Mouse (Mus musculus) urinary bladder, postnatal 14 days (tissue): ENCODE results near the gene Epb41l5.

ENCODE experiments used
- DNase-seq: peaks from one replicate; pipeline ENCODE4 v3.0.0; 2021; ENCODE audit warnings: low spot score

Gene Epb41l5

DNA sequence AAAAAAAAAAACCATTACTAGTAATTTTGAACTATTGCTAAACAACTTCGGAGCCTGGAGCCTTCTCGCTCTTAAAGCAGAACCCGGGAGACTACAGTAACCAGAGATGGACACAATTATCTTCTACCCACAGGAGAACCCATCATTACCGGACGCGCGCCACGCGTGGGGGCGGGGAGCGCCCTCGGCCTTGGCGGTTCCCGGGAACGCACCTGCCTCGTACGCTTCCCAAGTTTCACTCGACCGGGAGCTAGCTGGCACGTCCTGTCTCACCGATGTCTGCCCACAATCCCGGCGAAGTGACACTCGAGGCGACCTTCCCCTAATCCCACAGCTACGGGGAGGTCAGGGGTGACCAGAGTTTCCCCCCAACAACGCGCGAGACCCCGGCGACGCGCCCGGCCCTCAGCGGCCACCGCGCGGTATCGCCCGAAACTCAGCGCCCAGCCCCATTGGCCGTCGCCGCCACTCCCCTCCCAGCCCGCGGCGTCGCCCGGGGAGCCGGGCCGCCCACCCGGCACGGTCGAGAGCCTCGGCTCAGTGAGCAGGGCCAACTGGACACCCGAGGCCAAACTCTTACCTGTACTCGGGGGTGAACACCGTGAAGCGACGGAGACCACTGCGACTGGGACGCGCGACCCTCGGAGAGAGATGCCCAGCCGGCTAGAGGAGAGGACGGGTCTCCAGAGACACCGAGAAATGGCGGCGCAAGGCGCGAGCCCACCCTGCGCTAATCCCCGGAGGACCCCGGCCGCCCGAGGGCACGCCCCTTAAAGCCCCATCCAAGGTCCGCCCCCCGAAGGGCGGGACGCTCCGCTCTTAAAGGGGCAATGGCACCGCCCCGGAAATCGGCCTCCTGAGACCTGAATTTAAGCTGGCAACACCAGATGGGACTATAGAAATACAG lies at the start of gene Epb41l5:
TSS of gene Epb41l5 (minus strand) at position 796 of the 907 bp plus-strand sequence.
- peak; percentile 86 for DNase-seq

DNA sequence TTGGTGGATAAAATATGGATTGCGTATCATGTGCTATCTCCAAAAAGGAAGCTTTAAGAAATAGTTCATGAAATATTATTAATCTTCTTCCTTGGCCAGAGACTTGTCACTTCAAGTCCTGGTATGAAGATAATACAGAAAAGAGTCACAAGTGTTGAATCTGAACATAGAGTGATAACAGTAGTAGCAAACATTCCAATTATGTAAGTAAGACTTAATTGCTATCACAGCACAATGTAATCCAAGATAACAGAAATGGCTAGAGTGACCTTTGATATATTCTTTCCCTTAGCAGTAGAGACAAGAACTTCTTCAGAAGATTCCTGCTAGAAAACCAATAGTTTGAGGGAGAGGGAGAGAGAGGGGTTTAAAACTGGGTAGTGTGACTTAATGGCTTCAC lies 48.1 kb upstream of the Epb41l5 start:
- DNase-seq = no peak

DNA sequence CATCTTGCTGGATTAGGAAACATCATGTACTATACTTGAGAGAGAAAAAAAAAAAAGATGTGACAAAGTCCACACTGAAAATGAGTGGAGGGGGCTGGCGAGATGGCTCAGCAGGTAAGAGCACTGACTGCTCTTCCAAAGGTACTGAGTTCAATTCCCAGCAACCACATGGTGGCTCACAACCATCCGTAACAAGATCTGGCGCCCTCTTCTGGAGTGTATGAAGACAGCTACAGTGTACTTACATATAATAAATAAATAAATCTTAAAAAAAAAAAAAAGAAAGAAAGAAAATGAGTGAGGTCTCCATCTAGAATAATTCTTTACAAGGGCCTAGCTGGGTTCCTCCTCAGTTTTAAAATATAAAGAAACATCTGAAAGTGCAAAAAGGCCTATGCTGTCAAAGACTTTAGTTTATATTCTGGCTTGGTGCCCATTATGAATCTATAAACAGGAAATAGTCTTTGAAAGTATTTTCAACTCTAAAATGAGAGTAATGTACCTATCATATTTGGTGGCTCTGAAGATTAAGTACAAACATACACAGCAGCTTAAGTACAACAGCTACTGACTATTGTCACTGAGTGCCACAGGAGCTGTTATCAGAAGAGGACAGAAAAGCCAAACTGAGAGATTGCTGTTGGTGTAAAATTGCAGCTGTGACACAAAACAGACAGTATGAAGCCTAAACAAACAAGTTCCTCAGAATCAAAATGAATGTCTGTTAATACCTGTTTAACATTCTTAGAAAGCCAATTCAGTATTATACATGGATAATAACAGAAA lies 37.2 kb upstream of the Epb41l5 start:
- no peak for DNase-seq

DNA sequence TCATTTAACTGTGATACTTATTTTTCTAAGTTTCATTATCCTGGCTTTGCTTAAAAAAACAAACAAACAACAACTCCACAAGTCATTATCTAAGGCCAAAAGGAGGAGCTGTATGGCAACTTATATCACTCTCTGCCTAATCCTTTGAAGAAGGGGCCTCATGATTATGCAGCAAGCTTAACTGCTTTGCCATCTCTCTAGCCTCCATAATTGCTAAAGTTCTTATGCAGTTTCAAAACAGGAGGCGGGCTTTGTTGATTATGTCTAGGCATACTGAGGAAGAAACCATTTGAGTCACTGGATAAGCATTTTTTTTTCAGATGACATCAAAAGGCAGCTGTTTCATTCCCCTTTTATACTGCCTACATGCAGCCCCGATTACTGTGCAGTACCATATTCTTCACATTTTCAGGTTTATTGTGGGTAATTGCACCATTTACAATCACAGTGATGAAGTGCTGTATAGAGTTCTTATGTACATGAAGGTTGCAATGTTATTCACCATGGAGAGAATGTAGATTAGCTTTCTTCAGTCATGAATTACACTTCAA lies 32.9 kb upstream of the Epb41l5 start:
- DNase-seq = no peak

DNA sequence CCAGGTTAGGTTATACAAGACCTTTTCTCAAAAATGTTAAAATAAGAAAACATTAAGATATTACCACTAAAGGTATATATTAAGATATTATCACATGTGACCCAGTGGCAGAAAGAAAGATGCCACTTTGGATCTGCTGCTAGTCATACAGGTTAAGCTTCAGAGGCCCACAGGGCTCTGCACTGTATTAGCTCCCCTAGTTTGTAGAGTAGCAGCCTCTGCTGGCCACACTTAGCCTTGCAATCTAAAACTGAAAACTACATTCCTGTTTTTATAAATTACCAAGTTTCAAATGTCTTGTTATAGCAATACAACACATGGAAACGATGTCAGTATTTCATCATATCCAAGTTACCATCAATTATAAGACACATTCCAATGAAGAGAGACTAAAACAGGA lies 26.2 kb upstream of the Epb41l5 start:
- DNase-seq = peak; percentile 23

DNA sequence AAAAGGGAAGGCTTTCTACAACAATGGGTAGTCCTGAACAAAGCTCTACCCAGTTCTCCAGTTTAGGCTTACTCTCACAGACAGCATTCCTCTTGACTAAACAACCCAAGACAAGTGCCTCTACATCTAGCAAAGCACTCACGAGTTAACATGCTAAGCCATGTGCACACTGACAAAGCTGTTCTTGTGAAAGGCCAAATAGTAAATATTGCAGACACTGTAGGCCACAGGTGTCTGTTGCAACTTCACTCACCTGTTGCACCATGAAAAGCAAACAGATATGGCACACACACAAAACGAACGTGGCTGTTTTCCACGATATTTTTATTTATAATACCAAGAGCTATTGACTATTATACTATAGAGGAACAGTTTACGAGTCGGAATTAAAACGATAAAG lies 18.1 kb upstream of the Epb41l5 start:
- no peak for DNase-seq

DNA sequence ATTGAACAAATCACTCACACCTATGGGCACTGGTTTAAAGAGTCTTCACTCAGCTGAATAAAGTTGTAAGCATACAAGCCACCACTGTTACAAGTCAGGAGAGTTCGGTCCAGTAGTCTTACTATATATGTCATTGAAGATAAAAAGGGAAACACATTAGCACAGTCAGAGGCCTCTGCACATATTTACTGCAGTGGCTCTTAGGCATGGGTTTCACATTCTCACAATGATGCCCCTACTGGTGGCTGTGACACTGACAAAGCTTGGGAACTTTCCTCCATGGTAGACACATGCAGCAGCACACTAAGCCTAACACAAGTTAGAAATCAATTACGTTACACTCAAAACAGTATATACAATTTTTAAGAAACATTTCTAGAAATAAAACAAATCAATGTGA lies 5.5 kb upstream of the Epb41l5 start:
- no peak for DNase-seq

DNA sequence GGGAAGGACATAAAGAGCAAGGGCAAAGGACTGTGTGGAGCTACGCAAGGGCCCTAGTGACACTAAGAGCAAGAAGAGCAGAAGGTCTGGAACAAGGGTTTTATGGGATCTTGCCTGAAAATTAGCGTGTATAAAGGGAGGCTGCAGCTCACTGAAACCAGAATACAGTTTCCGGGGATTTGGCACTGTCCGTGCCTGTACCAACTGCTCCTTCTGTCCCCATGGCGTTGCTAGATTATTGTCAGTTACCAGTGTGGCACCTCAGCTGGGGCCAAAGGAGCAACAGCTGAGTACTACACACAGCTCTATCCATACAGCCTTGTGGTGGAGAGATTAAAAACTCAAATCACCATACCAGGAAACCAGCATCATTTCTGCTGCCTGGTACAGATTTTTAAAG lies 1.6 kb upstream of the Epb41l5 start:
- DNase-seq = no peak

DNA sequence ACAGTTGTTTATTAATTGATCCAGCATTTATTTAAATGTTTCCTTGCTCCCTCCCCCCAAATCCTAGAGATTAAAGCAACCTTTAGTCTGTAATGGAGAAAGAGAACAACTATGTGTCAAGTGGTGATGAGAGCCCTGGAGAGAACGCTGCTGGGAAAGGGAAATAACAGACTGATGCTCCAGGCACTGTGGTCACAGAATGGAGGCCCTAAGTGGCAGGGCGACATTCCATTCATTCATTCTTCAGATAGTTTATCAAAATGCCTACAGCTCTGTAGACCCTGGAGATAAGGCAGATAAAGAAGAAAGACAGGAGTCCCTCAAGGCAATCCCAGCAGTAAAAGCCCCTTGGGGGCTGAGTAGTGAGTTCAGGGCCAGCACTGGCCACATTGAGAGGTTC lies 827 bp upstream of the Epb41l5 start:
- no peak for DNase-seq

DNA sequence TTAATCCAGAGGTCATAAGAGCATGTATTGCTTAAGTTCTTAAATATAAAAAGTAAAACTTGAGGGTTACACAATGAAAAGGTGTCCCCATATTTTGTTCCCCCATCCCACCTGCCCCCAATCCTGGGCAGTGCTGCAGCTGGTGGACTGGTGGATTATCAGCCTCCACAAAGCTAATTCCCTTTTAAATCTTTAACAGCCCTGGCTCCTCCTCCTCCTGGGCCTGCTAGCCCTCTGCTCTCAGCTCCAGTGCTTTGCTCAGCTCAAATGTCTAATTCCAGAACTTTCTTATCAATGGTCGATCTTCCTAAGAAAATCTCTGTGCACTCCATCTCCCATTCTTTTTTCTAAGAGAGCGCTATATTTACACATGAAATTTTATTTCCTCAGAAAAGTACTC lies 2.4 kb downstream of the Epb41l5 start:
- no peak for DNase-seq

DNA sequence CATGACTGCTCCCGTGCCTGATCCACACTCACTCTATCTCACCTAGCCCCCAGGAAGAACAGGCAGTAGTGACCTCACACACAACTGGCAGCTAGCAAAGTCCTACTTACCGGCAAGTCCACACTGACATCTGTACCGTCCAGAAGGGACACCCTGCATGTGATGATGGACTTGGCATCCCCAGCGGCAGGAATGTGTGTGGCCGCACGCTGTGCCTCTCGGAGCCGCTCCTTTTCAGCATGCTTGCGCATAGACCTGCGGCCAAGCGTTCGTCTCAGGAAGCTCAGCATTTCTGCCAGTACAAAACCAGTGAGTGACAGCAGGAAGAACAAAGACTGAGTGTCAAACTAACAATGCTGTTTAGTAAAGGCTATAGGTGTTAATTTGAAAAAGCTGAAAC lies 6.4 kb downstream of the Epb41l5 start:
- peak; percentile 19 for DNase-seq

DNA sequence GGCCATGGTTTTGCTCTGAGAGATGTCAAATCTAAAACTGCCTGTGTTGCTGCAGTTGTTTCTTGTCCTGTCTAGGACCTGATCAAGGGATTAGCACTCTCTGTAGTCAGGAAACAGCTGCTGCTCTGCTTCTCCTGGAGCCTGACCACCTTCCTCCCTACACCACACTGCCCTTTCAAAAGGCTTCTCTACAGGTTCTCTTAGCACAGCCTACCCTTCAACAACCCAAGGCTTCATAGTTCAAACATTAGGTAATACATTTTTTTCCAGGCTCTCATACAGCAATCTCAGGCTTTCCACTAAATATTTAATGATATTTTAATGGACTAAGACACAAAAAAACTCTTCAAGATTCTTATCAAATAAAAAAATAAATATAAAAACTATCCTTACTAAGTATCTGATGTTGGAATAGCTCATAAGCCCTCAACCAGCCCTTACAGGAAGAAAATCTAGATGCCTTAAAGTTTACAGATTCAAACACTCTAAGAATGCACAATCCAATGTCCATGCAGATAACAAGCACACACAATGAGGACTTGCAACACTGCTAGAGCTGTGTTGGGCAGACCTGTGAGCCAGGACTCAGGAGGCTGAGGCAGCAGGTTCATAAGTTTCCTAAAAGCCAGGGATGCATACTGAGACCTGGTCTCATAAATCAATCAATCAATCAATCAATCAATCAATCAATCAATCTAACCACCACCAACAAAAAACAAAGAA lies 7.5 kb downstream of the Epb41l5 start:
- no peak for DNase-seq

DNA sequence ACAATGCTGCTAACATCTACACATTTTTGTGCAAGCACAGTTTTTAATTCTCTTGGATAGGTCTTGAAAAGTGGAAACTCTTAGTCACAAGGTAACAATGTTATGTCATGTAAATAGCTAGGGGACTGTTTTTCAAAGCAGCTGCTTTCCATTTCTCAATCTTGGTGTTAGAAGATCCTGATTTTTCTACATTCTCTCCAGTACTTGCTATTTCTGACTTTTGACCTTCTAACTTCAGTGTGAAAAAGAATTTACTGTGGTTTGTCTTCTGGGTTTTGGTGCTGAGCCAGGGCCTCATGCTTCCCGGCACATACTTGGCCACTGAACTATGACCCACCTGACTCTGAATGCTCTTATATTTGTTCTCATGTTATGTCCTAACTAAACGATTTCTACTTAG lies 8.8 kb downstream of the Epb41l5 start:
- DNase-seq = no peak

DNA sequence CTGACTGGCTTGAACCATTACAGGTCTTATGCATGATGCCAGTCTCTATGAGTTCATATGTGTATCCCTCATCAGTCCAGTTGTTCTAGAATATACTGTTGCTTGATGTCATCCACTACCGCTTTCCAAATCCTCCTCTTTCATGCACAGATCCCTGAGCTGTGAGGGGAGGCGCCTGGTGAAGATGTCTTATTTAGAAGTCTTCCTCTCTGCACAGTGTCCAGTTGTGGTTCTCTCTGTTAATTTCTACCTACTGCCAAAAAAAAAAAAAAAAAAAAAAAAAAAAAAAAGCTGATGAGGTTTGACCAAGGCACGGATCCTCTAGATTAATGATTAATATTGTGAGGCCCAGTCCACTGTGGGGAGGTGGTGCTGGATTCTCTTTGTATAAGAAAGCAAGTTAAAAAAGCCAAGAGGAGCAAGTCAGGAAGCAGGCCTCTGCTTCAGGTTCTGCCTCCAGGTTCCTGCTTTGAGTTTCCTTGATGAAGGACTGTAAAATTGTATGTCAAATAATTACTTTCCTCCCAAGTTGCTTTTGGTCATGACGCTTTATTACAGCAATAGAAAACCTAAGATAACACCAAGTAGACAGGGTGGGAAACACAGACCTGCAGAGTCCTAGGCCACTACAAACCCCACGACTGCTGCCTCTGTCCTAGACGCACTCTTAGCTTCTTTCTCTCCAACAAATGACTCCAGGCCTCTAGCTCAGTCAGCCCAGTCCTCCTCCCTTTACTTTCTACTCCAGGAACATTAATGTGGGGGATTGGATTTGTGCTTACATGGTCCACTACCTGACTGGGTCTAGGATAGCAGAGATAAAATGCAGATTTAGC lies 11.4 kb downstream of the Epb41l5 start:
- DNase-seq = no peak

DNA sequence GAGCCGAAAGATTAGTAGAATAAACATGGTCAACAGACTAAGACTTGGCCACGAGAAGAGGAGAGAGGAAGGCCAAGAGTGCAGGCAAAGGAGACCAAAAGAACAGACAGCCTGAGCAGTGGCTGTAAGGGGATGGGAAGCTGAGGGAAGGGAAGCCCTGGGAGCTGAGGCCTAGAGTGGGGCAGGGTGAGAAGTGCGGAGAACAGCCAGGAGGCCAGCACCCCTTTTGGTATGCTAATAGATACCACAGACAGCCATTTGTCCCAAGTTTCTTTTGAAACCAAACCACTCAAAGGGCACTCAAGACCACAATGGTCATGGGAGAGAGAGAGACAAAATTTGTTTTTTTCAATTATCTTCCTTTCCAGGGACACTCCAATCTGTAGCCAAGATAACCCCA lies 14.1 kb downstream of the Epb41l5 start:
- DNase-seq = no peak

DNA sequence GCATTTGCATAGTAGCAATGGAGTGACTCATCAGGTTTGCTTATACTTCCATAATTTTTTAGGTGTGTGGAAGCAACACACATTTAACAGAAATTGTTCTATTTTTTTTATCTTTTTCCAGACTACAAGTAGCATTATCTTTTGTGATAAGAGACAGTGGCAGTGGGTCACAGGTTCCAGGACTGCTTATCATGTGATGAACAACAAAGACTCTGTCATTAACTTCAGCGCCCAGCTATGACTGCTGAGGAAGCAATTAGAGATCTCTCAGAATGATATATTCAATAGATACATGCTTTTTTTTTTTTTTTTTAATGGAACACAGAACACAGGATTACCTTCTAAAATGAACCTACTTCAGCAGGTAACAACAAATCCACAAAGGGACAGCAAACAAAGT lies 18.4 kb downstream of the Epb41l5 start:
- no peak for DNase-seq

DNA sequence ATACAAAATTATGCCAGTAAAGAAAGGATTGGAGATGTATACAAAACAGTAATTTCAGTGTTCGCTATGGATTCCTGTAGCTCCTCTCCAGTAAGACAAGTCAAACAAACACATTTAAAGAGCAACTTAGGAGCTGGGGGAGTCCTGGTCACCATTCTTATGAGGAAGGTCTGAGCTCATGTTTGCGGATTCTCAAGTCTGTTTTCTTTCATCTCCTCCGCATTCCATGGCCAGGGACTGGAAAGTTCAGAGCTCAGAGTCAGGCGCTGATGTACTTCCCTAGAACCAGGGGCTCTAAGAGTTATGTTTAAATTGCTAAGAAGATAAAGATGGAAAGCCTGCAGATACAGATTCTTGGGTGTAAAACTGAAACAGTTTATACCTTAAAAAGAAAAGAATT lies 22.0 kb downstream of the Epb41l5 start:
- DNase-seq = no peak

DNA sequence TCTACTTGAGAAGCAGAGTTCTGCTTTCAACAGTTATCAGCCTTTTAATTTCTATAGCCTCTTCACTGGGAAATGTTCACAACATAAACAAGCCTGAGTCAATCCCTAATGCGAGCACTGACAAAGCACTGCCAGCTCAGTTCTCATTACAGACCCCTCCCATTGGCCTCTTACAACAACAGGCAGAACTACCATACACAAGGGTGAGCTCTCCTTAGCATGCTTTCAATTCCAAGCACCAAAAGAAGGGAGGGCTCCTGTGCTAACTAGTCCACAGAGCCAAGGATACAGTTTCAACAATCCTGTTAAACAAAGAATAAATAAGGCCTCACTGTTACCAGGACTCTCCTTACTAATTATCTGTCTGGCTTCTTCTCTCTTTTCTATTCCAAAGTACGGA lies 24.4 kb downstream of the Epb41l5 start:
- DNase-seq = no peak

DNA sequence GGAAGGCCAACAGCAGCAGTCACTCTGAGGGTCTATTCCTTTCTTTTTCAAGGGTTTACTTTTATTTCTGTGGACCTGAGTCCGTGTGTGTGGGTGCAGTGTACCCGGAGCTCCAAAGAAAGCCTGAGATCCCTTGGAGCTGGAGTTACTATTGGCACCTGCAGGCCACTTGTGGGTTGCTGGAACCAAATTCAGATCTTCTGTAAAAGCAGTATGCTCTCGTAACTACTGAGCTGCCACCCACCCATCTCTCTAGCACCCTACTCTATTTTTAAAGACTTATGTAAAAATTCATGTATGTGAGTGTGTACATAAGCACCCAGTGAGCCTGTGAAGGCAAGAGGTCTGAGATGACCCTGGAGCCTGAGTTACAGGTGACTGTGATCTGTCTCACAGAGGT lies 43.4 kb downstream of the Epb41l5 start:
- no peak for DNase-seq

DNA sequence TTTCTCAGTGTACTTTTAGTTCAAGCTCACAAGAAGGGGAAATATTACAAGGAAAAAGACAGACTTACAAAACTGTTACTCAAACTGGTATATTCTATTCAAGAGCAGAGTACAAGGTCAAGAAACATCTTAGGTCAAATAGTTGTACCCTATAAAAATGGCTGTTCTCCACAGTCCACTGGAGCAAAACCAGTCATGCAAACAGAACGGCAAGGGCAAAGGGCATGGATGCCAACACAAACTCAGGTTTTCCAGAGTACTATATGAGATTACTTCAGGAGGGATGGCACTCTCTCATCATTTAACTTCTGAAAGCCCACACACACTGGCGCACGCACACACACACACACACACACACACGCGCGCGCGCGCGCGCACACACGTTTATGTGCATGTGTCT lies 46.4 kb downstream of the Epb41l5 start:
- no peak for DNase-seq

DNA sequence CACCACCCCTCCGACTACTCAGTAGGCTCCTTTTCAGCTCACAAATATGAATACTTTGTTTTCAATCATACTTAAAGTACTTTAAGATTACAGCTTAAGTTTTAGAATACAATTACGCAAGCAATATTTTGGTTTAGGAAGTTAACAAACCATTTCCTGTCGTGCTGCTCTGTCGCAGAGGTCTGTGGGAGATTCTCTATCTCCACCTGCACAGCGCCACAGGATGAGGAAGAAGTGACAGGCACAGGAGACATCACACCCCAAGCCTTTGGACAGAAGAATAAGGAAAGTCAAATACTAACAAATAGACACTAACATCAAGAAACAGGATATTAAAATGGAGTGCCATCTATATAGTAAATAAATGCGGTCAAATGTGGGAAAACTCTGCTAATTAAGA lies 49.9 kb downstream of the Epb41l5 start:
- no peak for DNase-seq
